Mouse (Mus musculus): ENCODE data around the gene Fam19a4. TPM values are rescaled to one million over a fixed set of nuclear protein-coding genes. Genes with fewer than 3 reads are reported as not detected.
"Not testable (repeated sequence)": the region's sequence is repeated elsewhere in the genome, so short reads cannot be mapped to it uniquely, and the experiment has no call there.

Gene Fam19a4
- polyA plus RNA-seq, 1 experiment from 2014 or later, result 0.83 TPM

- H3K4me1 ChIP-seq (ENCODE audit: control insufficient read depth, insufficient read depth, low read length), result no peaks in the 10 kb centered on the region
- H3K9me3 ChIP-seq (replicated peaks; ENCODE audit: control insufficient read depth, low read length), result no peaks in the 10 kb centered on the region
- H3K9ac ChIP-seq (ENCODE audit: low read length), result no peak overlapping the region
- 19% methylated on average over 11 of the region's 11 CpGs for WGBS
- no peak overlapping the region for H3K4me3 ChIP-seq (ENCODE audit: low read depth, low read length)
- DNase-seq (ENCODE audit: low spot score), result peak; percentile 78
- H3K36me3 ChIP-seq (ENCODE audit: control insufficient read depth, insufficient read depth, low read length), result no peaks in the 10 kb centered on the region
- no peak for ATAC-seq
- no peak overlapping the region for H3K4me2 ChIP-seq (ENCODE audit: low read length)
- H3K27ac ChIP-seq (ENCODE audit: low read depth, low read length), result no peak overlapping the region
- no peaks in the 10 kb centered on the region for H3K27me3 ChIP-seq (replicated peaks; ENCODE audit: control insufficient read depth, insufficient read depth, low read length)
These were observed 55.2 kb downstream of the Fam19a4 start for GRCm38 (mm10) chr6:97005038-97005437.

GRCm38 (mm10) chr6:96995556-96996159 is 64.6 kb downstream of the Fam19a4 start:
- 89% methylated on average over 7 of the region's 7 CpGs for WGBS
- Histone ChIP-seq H3K27me3 (replicated peaks; ENCODE audit: control insufficient read depth, insufficient read depth, low read length) (no peaks in the 10 kb centered on the region), H3K36me3 (ENCODE audit: control insufficient read depth, insufficient read depth, low read length) (no peaks in the 10 kb centered on the region), H3K4me2 (ENCODE audit: low read length) (no peak overlapping the region), H3K27ac (ENCODE audit: low read depth, low read length) (no peak overlapping the region), H3K4me3 (ENCODE audit: low read depth, low read length) (no peak overlapping the region), H3K9me3 (replicated peaks; ENCODE audit: control insufficient read depth, low read length) (no peaks in the 10 kb centered on the region), H3K4me1 (ENCODE audit: control insufficient read depth, insufficient read depth, low read length) (no peaks in the 10 kb centered on the region), H3K9ac (ENCODE audit: low read length) (no peak overlapping the region)
- no peak for DNase-seq (ENCODE audit: low spot score)
- ATAC-seq, result no peak

DNA sequence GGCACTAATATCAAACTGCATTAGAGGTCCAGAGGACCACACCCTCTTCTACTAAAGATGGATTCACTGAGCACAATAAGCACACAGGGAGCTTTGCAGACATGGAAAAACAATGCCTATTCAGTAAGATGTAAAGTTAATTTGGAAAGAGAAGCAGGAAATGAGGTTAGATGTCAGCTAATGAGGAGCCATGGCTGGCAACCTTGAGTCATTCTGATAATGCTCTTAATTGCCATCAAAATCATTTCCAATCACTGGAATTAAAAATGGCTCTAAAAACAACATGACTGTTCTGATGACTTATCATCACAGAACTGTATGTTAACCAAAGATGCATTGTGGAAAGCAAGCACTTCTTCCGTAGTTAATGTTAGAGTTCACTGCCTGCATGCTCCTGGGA is 68.5 kb downstream of the Fam19a4 start:
- Histone ChIP-seq H3K27ac (ENCODE audit: low read depth, low read length) (no peak overlapping the region), H3K4me3 (ENCODE audit: low read depth, low read length) (no peak overlapping the region), H3K36me3 (ENCODE audit: control insufficient read depth, insufficient read depth, low read length) (no peaks in the 10 kb centered on the region), H3K4me2 (ENCODE audit: low read length) (no peak overlapping the region), H3K27me3 (replicated peaks; ENCODE audit: control insufficient read depth, insufficient read depth, low read length) (no peaks in the 10 kb centered on the region), H3K9me3 (replicated peaks; ENCODE audit: control insufficient read depth, low read length) (no peaks in the 10 kb centered on the region), H3K4me1 (ENCODE audit: control insufficient read depth, insufficient read depth, low read length) (no peaks in the 10 kb centered on the region), H3K9ac (ENCODE audit: low read length) (no peak overlapping the region)
- WGBS, result 85% methylated on average over 1 of the region's 1 CpGs
- no peak for DNase-seq (ENCODE audit: low spot score)
- ATAC-seq, result no peak

- no peak overlapping the region for H3K27ac ChIP-seq (ENCODE audit: low read depth, low read length)
- H3K4me1 ChIP-seq (ENCODE audit: control insufficient read depth, insufficient read depth, low read length), result no peaks in the 10 kb centered on the region
- H3K9ac ChIP-seq (ENCODE audit: low read length), result no peak overlapping the region
- no peak for ATAC-seq
- H3K36me3 ChIP-seq (ENCODE audit: control insufficient read depth, insufficient read depth, low read length), result no peaks in the 10 kb centered on the region
- H3K27me3 ChIP-seq (replicated peaks; ENCODE audit: control insufficient read depth, insufficient read depth, low read length), result no peaks in the 10 kb centered on the region
- no peak for DNase-seq (ENCODE audit: low spot score)
- no peak overlapping the region for H3K4me2 ChIP-seq (ENCODE audit: low read length)
- no peak overlapping the region for H3K4me3 ChIP-seq (ENCODE audit: low read depth, low read length)
- no peaks in the 10 kb centered on the region for H3K9me3 ChIP-seq (replicated peaks; ENCODE audit: control insufficient read depth, low read length)
- WGBS, result 84% methylated on average over 1 of the region's 1 CpGs
These were observed 82.7 kb downstream of the Fam19a4 start for GRCm38 (mm10) chr6:96977537-96977936.

DNA sequence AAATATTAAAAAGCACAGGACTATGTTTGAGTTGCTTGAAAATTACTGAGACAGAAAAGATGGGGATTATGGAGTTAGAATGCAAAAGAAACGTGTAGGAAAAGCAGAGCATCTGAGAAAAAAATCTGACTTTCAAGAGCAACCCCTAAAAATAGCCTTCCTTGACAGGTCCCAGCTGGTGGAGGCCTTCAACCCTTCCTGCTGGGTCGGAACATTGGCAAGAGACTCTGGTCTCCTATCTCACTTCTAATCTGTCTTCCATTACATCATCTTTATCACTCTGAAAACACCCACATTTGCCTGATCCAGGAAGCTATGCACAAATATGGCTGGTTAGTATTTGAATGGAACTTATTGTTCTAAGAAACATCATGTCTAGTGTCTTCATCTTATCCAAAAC is 115.4 kb downstream of the Fam19a4 start:
- Histone ChIP-seq H3K4me3 (ENCODE audit: low read depth, low read length) (no peak overlapping the region), H3K4me1 (ENCODE audit: control insufficient read depth, insufficient read depth, low read length) (no peaks in the 10 kb centered on the region), H3K27ac (ENCODE audit: low read depth, low read length) (no peak overlapping the region), H3K36me3 (ENCODE audit: control insufficient read depth, insufficient read depth, low read length) (no peaks in the 10 kb centered on the region), H3K4me2 (ENCODE audit: low read length) (no peak overlapping the region), H3K9me3 (replicated peaks; ENCODE audit: control insufficient read depth, low read length) (no peaks in the 10 kb centered on the region), H3K27me3 (replicated peaks; ENCODE audit: control insufficient read depth, insufficient read depth, low read length) (no peaks in the 10 kb centered on the region), H3K9ac (ENCODE audit: low read length) (no peak overlapping the region)
- DNase-seq (ENCODE audit: low spot score) (no peak), ATAC-seq (no peak)
- 41% methylated on average over 2 of the region's 2 CpGs for WGBS

DNA sequence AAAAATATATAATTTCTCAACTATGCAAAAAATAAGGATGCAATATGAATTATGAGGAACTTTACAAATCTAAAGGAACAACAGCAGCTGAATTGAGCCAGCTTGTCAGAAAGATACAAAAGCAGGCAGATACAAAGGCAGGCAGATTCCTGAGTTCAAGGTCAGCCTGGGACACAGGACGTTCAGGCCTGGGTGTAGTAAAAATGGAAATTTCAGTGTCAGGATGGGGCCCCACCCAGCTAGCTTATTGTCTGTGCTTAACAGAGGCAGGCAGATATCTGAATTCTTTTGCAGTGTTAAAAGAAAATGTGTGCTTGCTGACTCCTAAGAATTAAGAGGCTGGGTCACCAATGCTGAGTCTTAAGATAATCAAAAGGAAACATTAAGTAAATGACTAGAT is 124.4 kb downstream of the Fam19a4 start:
- Histone ChIP-seq H3K36me3 (ENCODE audit: control insufficient read depth, insufficient read depth, low read length) (no peaks in the 10 kb centered on the region), H3K4me1 (ENCODE audit: control insufficient read depth, insufficient read depth, low read length) (no peaks in the 10 kb centered on the region), H3K4me2 (ENCODE audit: low read length) (no peak overlapping the region), H3K9me3 (replicated peaks; ENCODE audit: control insufficient read depth, low read length) (no peaks in the 10 kb centered on the region), H3K4me3 (ENCODE audit: low read depth, low read length) (no peak overlapping the region), H3K27me3 (replicated peaks; ENCODE audit: control insufficient read depth, insufficient read depth, low read length) (no peaks in the 10 kb centered on the region), H3K27ac (ENCODE audit: low read depth, low read length) (no peak overlapping the region), H3K9ac (ENCODE audit: low read length) (no peak overlapping the region)
- no peak for DNase-seq (ENCODE audit: low spot score)
- no peak for ATAC-seq
- 69% methylated on average over 1 of the region's 1 CpGs for WGBS

GRCm38 (mm10) chr6:96909061-96909480 is 151.1 kb downstream of the Fam19a4 start:
- Histone ChIP-seq H3K27me3 (replicated peaks; ENCODE audit: control insufficient read depth, insufficient read depth, low read length) (no peaks in the 10 kb centered on the region), H3K9me3 (replicated peaks; ENCODE audit: control insufficient read depth, low read length) (no peaks in the 10 kb centered on the region), H3K4me3 (ENCODE audit: low read depth, low read length) (no peak overlapping the region), H3K27ac (ENCODE audit: low read depth, low read length) (no peak overlapping the region), H3K9ac (ENCODE audit: low read length) (no peak overlapping the region), H3K4me1 (ENCODE audit: control insufficient read depth, insufficient read depth, low read length) (no peaks in the 10 kb centered on the region), H3K4me2 (ENCODE audit: low read length) (no peak overlapping the region), H3K36me3 (ENCODE audit: control insufficient read depth, insufficient read depth, low read length) (no peaks in the 10 kb centered on the region)
- ATAC-seq (no peak), DNase-seq (ENCODE audit: low spot score) (peak; percentile 31)
- WGBS, result 45% methylated on average over 8 of the region's 8 CpGs

DNA sequence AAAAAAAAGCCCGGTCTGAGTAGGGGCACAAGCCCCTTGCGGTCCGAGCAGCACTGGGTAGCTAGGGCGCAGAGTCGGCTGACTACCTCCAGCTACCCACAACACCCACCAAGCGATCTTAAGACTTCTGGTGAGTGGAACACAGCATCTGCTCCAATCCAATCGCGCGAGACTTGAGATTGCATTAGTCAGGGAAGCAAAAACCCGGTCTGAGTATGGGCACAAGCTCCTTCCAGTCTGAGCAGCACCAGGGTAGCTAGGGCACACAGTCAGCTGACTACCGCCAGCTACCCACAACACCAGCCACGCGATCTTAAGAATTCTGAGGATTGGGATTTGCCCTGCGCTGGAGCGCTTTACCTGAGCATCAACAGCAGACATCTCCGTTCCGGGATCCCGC is 183.1 kb downstream of the Fam19a4 start:
- H3K9ac ChIP-seq (ENCODE audit: low read length); H3K4me2 ChIP-seq (ENCODE audit: low read length); H3K9me3 ChIP-seq (replicated peaks; ENCODE audit: control insufficient read depth, low read length); DNase-seq (ENCODE audit: low spot score); H3K36me3 ChIP-seq (ENCODE audit: control insufficient read depth, insufficient read depth, low read length); H3K4me3 ChIP-seq (ENCODE audit: low read depth, low read length); H3K27ac ChIP-seq (ENCODE audit: low read depth, low read length); ATAC-seq; H3K4me1 ChIP-seq (ENCODE audit: control insufficient read depth, insufficient read depth, low read length); H3K27me3 ChIP-seq (replicated peaks; ENCODE audit: control insufficient read depth, insufficient read depth, low read length): not testable (repeated sequence)
- WGBS, result 94% methylated on average over 17 of the region's 18 CpGs

GRCm38 (mm10) chr6:96876651-96877050 is 183.6 kb downstream of the Fam19a4 start:
- H3K4me2 ChIP-seq (ENCODE audit: low read length); H3K4me1 ChIP-seq (ENCODE audit: control insufficient read depth, insufficient read depth, low read length); ATAC-seq; H3K9ac ChIP-seq (ENCODE audit: low read length); H3K27me3 ChIP-seq (replicated peaks; ENCODE audit: control insufficient read depth, insufficient read depth, low read length); H3K27ac ChIP-seq (ENCODE audit: low read depth, low read length); DNase-seq (ENCODE audit: low spot score); H3K9me3 ChIP-seq (replicated peaks; ENCODE audit: control insufficient read depth, low read length); H3K4me3 ChIP-seq (ENCODE audit: low read depth, low read length); H3K36me3 ChIP-seq (ENCODE audit: control insufficient read depth, insufficient read depth, low read length): not testable (repeated sequence)
- 94% methylated on average over 13 of the region's 13 CpGs for WGBS
